Mouse (Mus musculus): ENCODE measurements around the gene Tm7sf2. TPM values are rescaled to one million over a fixed set of nuclear protein-coding genes. Genes with fewer than 3 reads are reported as not detected.
A peak's percentile ranks its signal among the peaks of the same experiment; 100 is the strongest.
"Not testable (repeated sequence)": the region's sequence is repeated elsewhere in the genome, so short reads cannot be mapped to it uniquely, and the experiment has no call there.

Tm7sf2 gene
- polyA plus RNA-seq, 1 experiment from 2014 or later = 7.8 TPM

- 85% methylated on average over 5 of the region's 5 CpGs for WGBS
- Histone ChIP-seq H3K4me2 (no peak overlapping the region), H3K27me3 (replicated peaks) (no peaks in the 10 kb centered on the region), H3K36me3 (peaks cover 74% of the 10 kb centered on the region), H3K27ac (replicated peaks) (no peak overlapping the region), H3K4me1 (peaks cover 30% of the 10 kb centered on the region), H3K4me3 (no peak overlapping the region), H3K9me3 (no peaks in the 10 kb centered on the region), H3K9ac (no peak overlapping the region; the same call in 1 of the 2 replicates)
- ATAC-seq (ENCODE audit: extremely low read depth, insufficient number of reproducible peaks, low FRiP score, low TSS enrichment) = no peak
Measured at GRCm38 (mm10) chr19:6054296-6054695, 13.9 kb downstream of the Tm7sf2 start.

- H3K4me2 ChIP-seq = no peak overlapping the region
- H3K4me1 ChIP-seq = peaks cover 35% of the 10 kb centered on the region
- H3K9me3 ChIP-seq = no peaks in the 10 kb centered on the region
- WGBS = 71% methylated on average over 7 of the region's 7 CpGs
- no peak overlapping the region for H3K27ac ChIP-seq (replicated peaks)
- H3K36me3 ChIP-seq = peaks cover 78% of the 10 kb centered on the region
- no peak overlapping the region for H3K4me3 ChIP-seq
- no peak for ATAC-seq (ENCODE audit: extremely low read depth, insufficient number of reproducible peaks, low FRiP score, low TSS enrichment)
- H3K9ac ChIP-seq = no peak overlapping the region
- no peaks in the 10 kb centered on the region for H3K27me3 ChIP-seq (replicated peaks)
Measured at GRCm38 (mm10) chr19:6052516-6052915, 15.7 kb downstream of the Tm7sf2 start.

DNA sequence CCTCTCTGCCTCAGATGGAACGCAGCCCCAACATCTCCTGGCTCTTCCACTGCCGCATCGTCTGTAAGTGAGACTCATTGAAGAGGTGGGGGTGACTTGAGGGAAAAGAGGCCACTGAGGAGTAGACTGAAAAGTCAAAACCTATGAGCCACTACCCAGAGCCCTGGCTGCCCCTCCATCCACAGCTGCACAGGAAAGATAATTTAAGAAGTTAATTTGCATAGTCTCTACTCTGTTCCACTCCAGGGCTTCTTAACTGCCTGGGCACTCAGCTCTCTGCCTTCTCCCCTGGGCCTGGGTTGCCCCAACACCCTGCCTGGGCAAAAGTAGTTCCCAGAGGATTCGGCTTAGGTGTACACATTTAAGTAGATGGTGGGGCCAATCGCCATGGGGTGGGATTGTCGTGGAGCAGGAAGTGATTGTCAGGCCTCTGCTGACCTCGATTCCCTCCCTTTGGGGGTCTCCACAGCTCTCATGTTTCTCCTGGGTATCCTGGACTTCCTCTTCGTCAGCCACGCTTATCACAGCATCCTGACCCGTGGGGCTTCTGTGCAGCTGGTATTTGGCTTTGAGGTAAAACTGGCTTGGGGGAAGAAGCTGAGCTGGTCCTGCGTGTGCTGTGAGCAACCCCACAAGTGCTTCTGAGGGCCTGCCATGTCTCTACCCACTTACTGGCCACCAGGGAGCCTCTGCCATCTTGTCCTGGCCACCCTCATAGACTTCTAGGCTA is 19.3 kb downstream of the Tm7sf2 start:
- H3K4me2 ChIP-seq = no peak overlapping the region; the same call in 1 of the 2 replicates
- peaks cover 58% of the 10 kb centered on the region for H3K36me3 ChIP-seq

GRCm38 (mm10) chr19:6047899-6048166 is 20.3 kb downstream of the Tm7sf2 start:
- 80% methylated on average over 8 of the region's 8 CpGs for WGBS
- Histone ChIP-seq H3K4me2 (peak overlapping the region; percentile 99), H3K36me3 (peaks cover 48% of the 10 kb centered on the region), H3K27me3 (replicated peaks) (no peaks in the 10 kb centered on the region), H3K27ac (replicated peaks) (peak overlapping the region; percentile 99; the same call in 1 of the 2 replicates), H3K9ac (peak overlapping the region; percentile 96), H3K9me3 (no peaks in the 10 kb centered on the region), H3K4me1 (peaks cover 29% of the 10 kb centered on the region), H3K4me3 (peak overlapping the region; percentile 96)
- ATAC-seq (ENCODE audit: extremely low read depth, insufficient number of reproducible peaks, low FRiP score, low TSS enrichment) = no peak

More for the DNA sequence above, 19.3 kb downstream of the Tm7sf2 start:
- WGBS = 81% methylated on average over 11 of the region's 11 CpGs
- Histone ChIP-seq H3K27me3 (replicated peaks) (no peaks in the 10 kb centered on the region), H3K27ac (replicated peaks) (no peak overlapping the region), H3K9me3 (no peaks in the 10 kb centered on the region), H3K4me3 (0 out of 2 replicates have a peak overlapping the region, but pooled peaks have one; percentile 2), H3K4me1 (peaks cover 29% of the 10 kb centered on the region), H3K9ac (peak overlapping the region; percentile 40; the same call in 1 of the 2 replicates)
- no peak for ATAC-seq (ENCODE audit: extremely low read depth, insufficient number of reproducible peaks, low FRiP score, low TSS enrichment)

DNA sequence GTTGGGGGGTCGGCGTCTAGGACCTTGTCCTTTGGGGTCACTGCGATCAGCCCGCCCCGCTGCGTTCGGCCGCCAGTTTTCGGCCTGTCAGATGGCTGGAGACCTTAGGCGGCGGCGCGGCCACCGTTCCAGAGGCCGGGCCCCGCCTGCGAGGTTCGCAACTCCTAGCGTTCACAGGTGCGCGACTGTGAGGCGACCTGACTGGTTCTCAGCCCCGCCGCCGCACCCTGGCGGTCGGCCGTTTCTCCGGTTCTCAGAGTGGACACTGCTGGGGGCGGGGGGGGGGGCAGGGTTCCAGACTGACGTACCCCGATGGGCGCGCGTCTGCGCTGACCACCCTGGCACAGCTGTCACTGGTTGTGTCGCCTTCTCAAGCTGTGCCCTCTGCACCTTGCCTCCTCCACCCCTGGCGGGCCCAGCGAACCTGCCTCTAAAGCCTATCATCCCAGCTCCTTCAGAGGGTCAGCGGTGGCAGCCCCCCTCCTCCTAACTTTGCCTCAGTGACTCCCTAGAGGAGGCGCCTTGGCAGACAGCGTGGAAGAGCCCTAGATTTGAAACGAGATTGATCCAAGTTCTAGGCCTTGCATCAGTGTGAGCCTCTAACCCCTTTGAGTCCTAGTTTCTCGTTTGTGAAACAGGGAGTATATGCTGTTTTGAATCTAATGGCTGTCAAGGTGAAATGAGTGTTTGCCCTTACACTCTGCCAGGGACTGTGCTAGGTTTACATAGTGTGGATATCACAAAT is 20.8 kb downstream of the Tm7sf2 start:
- WGBS = 1% methylated on average over 43 of the region's 44 CpGs
- H3K9ac ChIP-seq = peak overlapping the region; percentile 96
- peak overlapping the region; percentile 96 for H3K4me3 ChIP-seq
- no peaks in the 10 kb centered on the region for H3K9me3 ChIP-seq
- no peaks in the 10 kb centered on the region for H3K27me3 ChIP-seq (replicated peaks)
- H3K27ac ChIP-seq (replicated peaks) = peak overlapping the region; percentile 99
- H3K36me3 ChIP-seq = peaks cover 43% of the 10 kb centered on the region
- H3K4me2 ChIP-seq = peak overlapping the region; percentile 99
- peaks cover 29% of the 10 kb centered on the region for H3K4me1 ChIP-seq
- peak; percentile 19; the same call in 1 of the 2 replicates for ATAC-seq (ENCODE audit: extremely low read depth, insufficient number of reproducible peaks, low FRiP score, low TSS enrichment)

- Histone ChIP-seq H3K4me2 (peak within 1 kb of the TSS; percentile 99), H3K9me3 (no peaks in the 10 kb centered on the region), H3K4me3 (peak within 1 kb of the TSS; percentile 96), H3K36me3 (peaks cover 35% of the 10 kb centered on the region), H3K27me3 (replicated peaks) (no peaks in the 10 kb centered on the region), H3K9ac (peak within 1 kb of the TSS; percentile 96), H3K27ac (replicated peaks) (peak within 1 kb of the TSS; percentile 99), H3K4me1 (peaks cover 25% of the 10 kb centered on the region)
- ATAC-seq (ENCODE audit: extremely low read depth, insufficient number of reproducible peaks, low FRiP score, low TSS enrichment) = peak; percentile 76
- under 1% methylated on average over 65 of the region's 65 CpGs for WGBS
Measured at GRCm38 (mm10) chr19:6046294-6047153, 21.6 kb downstream of the Tm7sf2 start, which contains the start of gene Syvn1. Gene Syvn1 (plus strand): TSS chr19:6046576.

GRCm38 (mm10) chr19:6045366-6046293 is 22.5 kb downstream of the Tm7sf2 start:
- H3K27ac ChIP-seq (replicated peaks) = peak overlapping the region; percentile 99
- ATAC-seq (ENCODE audit: extremely low read depth, insufficient number of reproducible peaks, low FRiP score, low TSS enrichment) = no peak
- peak overlapping the region; percentile 96 for H3K4me3 ChIP-seq
- H3K27me3 ChIP-seq (replicated peaks) = no peaks in the 10 kb centered on the region
- 15% methylated on average over 20 of the region's 20 CpGs for WGBS
- peak overlapping the region; percentile 99 for H3K4me2 ChIP-seq
- no peaks in the 10 kb centered on the region for H3K9me3 ChIP-seq
- peaks cover 26% of the 10 kb centered on the region for H3K36me3 ChIP-seq
- H3K4me1 ChIP-seq = peaks cover 25% of the 10 kb centered on the region
- H3K9ac ChIP-seq = peak overlapping the region; percentile 96

DNA sequence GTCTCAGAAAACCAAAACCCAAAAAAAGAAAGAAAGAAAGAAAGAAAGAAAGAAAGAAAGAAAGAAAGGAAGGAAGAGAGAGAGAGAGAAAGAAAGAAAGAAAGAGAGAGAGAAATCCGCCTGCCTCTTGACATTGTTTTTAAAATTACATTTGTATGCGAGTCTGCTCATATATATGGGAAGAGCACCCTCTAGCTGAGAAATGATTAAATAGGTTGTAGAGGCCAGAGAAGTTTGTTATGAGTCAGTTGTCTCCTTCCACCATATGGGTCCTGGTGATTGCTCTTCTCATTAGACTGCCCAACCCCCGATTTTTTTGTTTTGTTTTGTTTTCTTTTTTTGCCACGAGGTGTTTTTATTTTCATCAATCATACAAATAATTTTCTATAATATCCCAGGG is 24.1 kb downstream of the Tm7sf2 start:
- Histone ChIP-seq H3K36me3 (peaks cover 11% of the 10 kb centered on the region), H3K4me1 (peaks cover 25% of the 10 kb centered on the region)
- H3K27me3 ChIP-seq (replicated peaks); H3K4me3 ChIP-seq; H3K9ac ChIP-seq; H3K27ac ChIP-seq (replicated peaks); ATAC-seq (ENCODE audit: extremely low read depth, insufficient number of reproducible peaks, low FRiP score, low TSS enrichment); H3K9me3 ChIP-seq; H3K4me2 ChIP-seq: not testable (repeated sequence)
- WGBS = 53% methylated on average over 4 of the region's 4 CpGs

DNA sequence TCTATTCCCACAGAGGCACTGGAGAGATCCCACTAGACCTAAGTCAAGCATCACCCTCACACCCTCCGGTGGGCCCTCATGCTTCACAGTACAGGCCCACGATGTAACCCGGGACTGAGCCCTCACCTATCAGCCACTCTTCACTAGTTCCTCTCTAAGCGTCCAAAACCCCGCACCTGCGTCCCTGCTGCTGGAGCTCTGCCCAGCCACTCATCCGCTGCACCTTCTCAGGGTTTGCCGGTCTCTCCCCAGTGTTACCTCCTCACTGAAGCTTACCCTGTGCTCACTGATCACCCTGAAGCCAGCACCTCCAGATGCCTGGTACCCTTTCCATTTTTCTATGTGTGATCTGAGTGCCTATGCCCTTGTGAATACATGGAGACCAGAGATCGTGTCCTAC is 25.9 kb downstream of the Tm7sf2 start:
- Histone ChIP-seq H3K36me3 (no peaks in the 10 kb centered on the region), H3K27me3 (replicated peaks) (no peaks in the 10 kb centered on the region), H3K4me1 (peaks cover 10% of the 10 kb centered on the region), H3K9ac (no peak overlapping the region; the same call in 1 of the 2 replicates), H3K4me2 (no peak overlapping the region), H3K27ac (replicated peaks) (no peak overlapping the region), H3K4me3 (no peak overlapping the region), H3K9me3 (no peaks in the 10 kb centered on the region)
- ATAC-seq (ENCODE audit: extremely low read depth, insufficient number of reproducible peaks, low FRiP score, low TSS enrichment) = no peak
- WGBS = 71% methylated on average over 9 of the region's 9 CpGs

- Histone ChIP-seq H3K9ac (no peak overlapping the region), H3K4me1 (peaks cover 1% of the 10 kb centered on the region), H3K27ac (replicated peaks) (no peak overlapping the region), H3K4me3 (no peak overlapping the region), H3K27me3 (replicated peaks) (no peaks in the 10 kb centered on the region), H3K36me3 (no peaks in the 10 kb centered on the region), H3K4me2 (no peak overlapping the region), H3K9me3 (no peaks in the 10 kb centered on the region)
- ATAC-seq (ENCODE audit: extremely low read depth, insufficient number of reproducible peaks, low FRiP score, low TSS enrichment) = no peak
Measured at GRCm38 (mm10) chr19:6040002-6040401, 28.2 kb downstream of the Tm7sf2 start.
